Mouse (Mus musculus): ENCODE data around the gene Lexm. TPM values are rescaled to one million over a fixed set of nuclear protein-coding genes. Genes with fewer than 3 reads are reported as not detected.

Gene Lexm
- total and polyA plus RNA-seq, 2 experiments from 2014 or later: not detected

DNA sequence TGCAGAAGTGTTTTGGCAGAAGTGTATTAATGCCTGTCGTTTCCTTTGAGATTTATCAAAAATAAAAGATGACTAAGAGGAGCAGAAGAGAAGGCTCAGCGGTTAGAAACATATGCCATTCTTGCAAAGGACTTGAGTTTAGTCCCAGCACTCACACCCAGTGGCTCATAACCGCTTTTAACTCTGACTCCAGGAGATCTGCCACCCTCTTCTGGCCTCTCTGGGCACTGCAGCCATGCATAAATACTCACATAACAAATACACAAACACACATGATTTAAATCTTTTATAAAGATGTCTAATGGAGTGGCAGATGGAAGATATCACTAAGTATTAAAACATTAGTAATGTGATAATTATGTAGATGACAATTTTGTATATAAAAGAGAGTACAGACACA is 20.8 kb downstream of the Lexm start:
- Histone ChIP-seq H3K27ac (ENCODE audit: low read depth) (no peak overlapping the region), H3K4me2 (ENCODE audit: low read depth, low read length) (no peak overlapping the region), H3K27me3 (ENCODE audit: control insufficient read depth, insufficient read depth, low read length) (no peaks in the 10 kb centered on the region), H3K4me1 (ENCODE audit: control insufficient read depth, insufficient read depth) (no peaks in the 10 kb centered on the region), H3K9ac (replicated peaks; ENCODE audit: low read depth, low read length) (no peak overlapping the region), H3K4me3 (ENCODE audit: low read depth, low read length) (no peak overlapping the region), H3K9me3 (replicated peaks; ENCODE audit: control insufficient read depth, low read length) (no peaks in the 10 kb centered on the region), H3K36me3 (replicated peaks; ENCODE audit: control insufficient read depth, insufficient read depth, low read length) (no peaks in the 10 kb centered on the region)
- WGBS: 72% methylated on average over 3 of the region's 3 CpGs
- ATAC-seq (ENCODE audit: insufficient read depth, low read depth) (no peak), DNase-seq (ENCODE audit: low spot score) (no peak)
- no peak for TF ChIP-seq CTCF (IDR thresholded peaks at IDR 0.05; ENCODE audit: low read depth)

DNA sequence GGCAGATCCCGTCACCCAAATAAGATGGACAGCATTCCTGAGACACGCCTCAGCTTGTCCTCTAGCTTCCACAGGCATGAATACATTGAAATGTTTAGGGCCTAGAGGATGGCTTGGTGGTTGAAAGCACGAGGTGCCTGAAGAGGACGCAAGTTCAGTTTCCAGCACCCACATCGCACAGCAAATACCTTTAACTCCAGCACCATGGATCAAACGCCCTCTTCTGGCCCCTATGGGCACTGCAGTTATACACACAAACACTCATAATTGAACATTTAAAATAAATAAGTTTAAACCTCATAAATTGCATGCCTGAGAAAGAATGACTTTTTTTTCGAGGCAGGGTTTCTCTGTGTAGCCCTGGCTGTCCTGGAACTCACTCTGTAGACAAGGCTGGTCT is 23.4 kb downstream of the Lexm start:
- Histone ChIP-seq H3K9ac (replicated peaks; ENCODE audit: low read depth, low read length) (no peak overlapping the region), H3K9me3 (replicated peaks; ENCODE audit: control insufficient read depth, low read length) (no peaks in the 10 kb centered on the region), H3K36me3 (replicated peaks; ENCODE audit: control insufficient read depth, insufficient read depth, low read length) (0 out of 2 replicates have a peak, but pooled peaks cover 4% of the 10 kb centered on the region), H3K4me3 (ENCODE audit: low read depth, low read length) (no peak overlapping the region), H3K4me1 (ENCODE audit: control insufficient read depth, insufficient read depth) (no peaks in the 10 kb centered on the region), H3K27me3 (ENCODE audit: control insufficient read depth, insufficient read depth, low read length) (no peaks in the 10 kb centered on the region), H3K27ac (ENCODE audit: low read depth) (no peak overlapping the region), H3K4me2 (ENCODE audit: low read depth, low read length) (no peak overlapping the region)
- TF ChIP-seq EP300 (IDR thresholded peaks at IDR 0.05; ENCODE audit: low read depth) (no peak), CTCF (IDR thresholded peaks at IDR 0.05; ENCODE audit: low read depth) (no peak)
- WGBS: 54% methylated on average over 7 of the region's 7 CpGs
- no peak for ATAC-seq (ENCODE audit: insufficient read depth, low read depth)
- DNase-seq (ENCODE audit: low spot score): no peak

DNA sequence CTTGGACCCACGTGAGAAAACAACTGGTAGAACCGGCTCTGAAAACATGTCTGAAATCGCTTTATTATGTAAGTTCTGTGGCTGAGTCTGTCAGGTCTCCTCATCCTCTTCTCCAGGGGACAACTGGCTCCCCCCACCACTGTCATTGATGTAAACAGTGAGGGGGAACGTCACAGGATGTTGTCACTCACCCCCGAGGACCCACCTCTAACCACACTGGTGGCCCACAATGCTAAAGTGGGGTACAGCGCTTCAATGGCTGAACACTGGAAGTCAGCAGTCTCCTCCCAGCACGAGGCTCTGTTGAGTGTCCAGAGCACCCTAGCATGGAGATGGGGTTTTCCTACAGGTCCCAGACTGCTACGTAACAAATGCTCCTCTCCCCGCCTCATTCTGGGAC is 26.2 kb downstream of the Lexm start:
- WGBS: 85% methylated on average over 9 of the region's 9 CpGs
- H3K4me1 ChIP-seq (ENCODE audit: control insufficient read depth, insufficient read depth): no peaks in the 10 kb centered on the region
- peaks cover 25% of the 10 kb centered on the region for H3K36me3 ChIP-seq (replicated peaks; ENCODE audit: control insufficient read depth, insufficient read depth, low read length)
- TF ChIP-seq EP300 (IDR thresholded peaks at IDR 0.05; ENCODE audit: low read depth) (no peak), CTCF (IDR thresholded peaks at IDR 0.05; ENCODE audit: low read depth) (no peak)
- H3K9ac ChIP-seq (replicated peaks; ENCODE audit: low read depth, low read length): no peak overlapping the region
- ATAC-seq (ENCODE audit: insufficient read depth, low read depth) (no peak), DNase-seq (ENCODE audit: low spot score) (no peak)
- H3K4me3 ChIP-seq (ENCODE audit: low read depth, low read length): no peak overlapping the region
- no peaks in the 10 kb centered on the region for H3K27me3 ChIP-seq (ENCODE audit: control insufficient read depth, insufficient read depth, low read length)
- no peak overlapping the region for H3K4me2 ChIP-seq (ENCODE audit: low read depth, low read length)
- H3K9me3 ChIP-seq (replicated peaks; ENCODE audit: control insufficient read depth, low read length): no peaks in the 10 kb centered on the region
- H3K27ac ChIP-seq (ENCODE audit: low read depth): no peak overlapping the region

DNA sequence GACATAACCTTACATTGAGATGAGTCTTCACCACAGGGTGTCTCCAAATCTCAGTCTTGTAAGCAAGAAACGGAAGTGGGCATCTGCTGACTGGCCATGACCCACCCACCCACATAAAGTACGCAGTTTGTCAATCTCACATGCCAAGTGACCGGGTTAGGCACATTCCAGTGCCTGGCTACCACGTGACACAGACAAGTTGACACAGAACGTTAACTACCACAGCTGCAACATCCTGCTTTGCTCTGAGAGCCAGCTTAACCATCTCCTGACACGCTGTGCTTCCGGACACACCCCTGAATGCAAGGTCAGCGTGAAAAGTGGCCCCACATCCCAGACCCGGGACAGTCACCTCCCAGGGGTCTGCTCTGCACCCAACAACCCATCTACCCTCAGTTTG is 26.9 kb downstream of the Lexm start:
- DNase-seq (ENCODE audit: low spot score) (no peak), ATAC-seq (ENCODE audit: insufficient read depth, low read depth) (no peak)
- no peaks in the 10 kb centered on the region for H3K9me3 ChIP-seq (replicated peaks; ENCODE audit: control insufficient read depth, low read length)
- no peak overlapping the region for H3K4me2 ChIP-seq (ENCODE audit: low read depth, low read length)
- TF ChIP-seq EP300 (IDR thresholded peaks at IDR 0.05; ENCODE audit: low read depth) (no peak), CTCF (IDR thresholded peaks at IDR 0.05; ENCODE audit: low read depth) (no peak)
- no peaks in the 10 kb centered on the region for H3K4me1 ChIP-seq (ENCODE audit: control insufficient read depth, insufficient read depth)
- H3K27me3 ChIP-seq (ENCODE audit: control insufficient read depth, insufficient read depth, low read length): no peaks in the 10 kb centered on the region
- WGBS: 64% methylated on average over 9 of the region's 9 CpGs
- peaks cover 26% of the 10 kb centered on the region for H3K36me3 ChIP-seq (replicated peaks; ENCODE audit: control insufficient read depth, insufficient read depth, low read length)
- no peak overlapping the region for H3K27ac ChIP-seq (ENCODE audit: low read depth)
- H3K9ac ChIP-seq (replicated peaks; ENCODE audit: low read depth, low read length): no peak overlapping the region
- no peak overlapping the region for H3K4me3 ChIP-seq (ENCODE audit: low read depth, low read length)

DNA sequence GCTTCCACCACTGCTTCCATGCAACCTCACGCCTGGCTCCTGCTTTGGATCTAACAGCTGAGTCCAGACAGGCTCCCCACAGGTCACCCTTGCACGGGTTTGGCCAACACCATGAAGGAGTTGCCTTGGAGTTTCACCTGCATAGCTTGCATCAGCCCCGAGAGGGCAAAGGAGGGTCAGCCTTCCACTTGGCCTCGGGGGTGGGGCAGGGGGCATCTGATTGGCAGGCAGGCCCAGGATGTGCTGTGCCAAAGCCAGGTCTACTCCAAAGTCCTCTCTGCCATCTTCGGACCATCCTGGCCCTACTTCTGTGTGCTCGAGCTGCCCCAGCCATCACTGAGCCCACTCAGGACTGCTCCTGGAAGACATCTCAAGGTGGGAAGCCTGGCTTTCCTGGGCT is 30.0 kb downstream of the Lexm start:
- Histone ChIP-seq H3K36me3 (replicated peaks; ENCODE audit: control insufficient read depth, insufficient read depth, low read length) (peaks cover 26% of the 10 kb centered on the region), H3K9me3 (replicated peaks; ENCODE audit: control insufficient read depth, low read length) (no peaks in the 10 kb centered on the region), H3K4me3 (ENCODE audit: low read depth, low read length) (no peak overlapping the region), H3K4me1 (ENCODE audit: control insufficient read depth, insufficient read depth) (peaks cover under 1% of the 10 kb centered on the region), H3K27me3 (ENCODE audit: control insufficient read depth, insufficient read depth, low read length) (no peaks in the 10 kb centered on the region), H3K27ac (ENCODE audit: low read depth) (no peak overlapping the region), H3K4me2 (ENCODE audit: low read depth, low read length) (no peak overlapping the region), H3K9ac (replicated peaks; ENCODE audit: low read depth, low read length) (no peak overlapping the region)
- ATAC-seq (ENCODE audit: insufficient read depth, low read depth) (no peak), DNase-seq (ENCODE audit: low spot score) (no peak)
- no peak for TF ChIP-seq EP300 (IDR thresholded peaks at IDR 0.05; ENCODE audit: low read depth)
- TF ChIP-seq CTCF (IDR thresholded peaks at IDR 0.05; ENCODE audit: low read depth): no peak
- 92% methylated on average over 6 of the region's 6 CpGs for WGBS

DNA sequence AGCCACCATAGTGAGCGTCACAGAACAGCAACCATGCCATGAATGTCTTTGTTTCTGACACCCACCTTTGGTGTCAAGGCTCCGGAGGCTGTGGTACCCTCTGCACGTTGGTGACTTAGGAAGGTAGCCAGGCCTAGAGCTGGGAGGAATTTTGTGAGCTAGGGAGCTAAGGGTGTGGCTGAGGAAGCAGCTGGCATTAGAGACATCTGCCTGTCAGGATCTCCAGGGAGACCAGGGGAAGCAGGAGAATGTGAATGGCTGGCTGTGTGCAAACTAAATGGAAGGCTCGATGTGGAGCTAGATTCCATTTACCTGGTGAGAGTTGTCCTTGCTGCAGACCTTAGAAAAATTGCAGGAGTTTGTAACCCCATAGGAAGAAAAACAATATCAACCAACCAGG is 32.4 kb downstream of the Lexm start:
- TF ChIP-seq EP300 (IDR thresholded peaks at IDR 0.05; ENCODE audit: low read depth) (no peak), CTCF (IDR thresholded peaks at IDR 0.05; ENCODE audit: low read depth) (no peak)
- WGBS: 83% methylated on average over 4 of the region's 4 CpGs
- Histone ChIP-seq H3K27me3 (ENCODE audit: control insufficient read depth, insufficient read depth, low read length) (no peaks in the 10 kb centered on the region), H3K4me2 (ENCODE audit: low read depth, low read length) (no peak overlapping the region), H3K9me3 (replicated peaks; ENCODE audit: control insufficient read depth, low read length) (no peaks in the 10 kb centered on the region), H3K4me1 (ENCODE audit: control insufficient read depth, insufficient read depth) (peaks cover 22% of the 10 kb centered on the region), H3K36me3 (replicated peaks; ENCODE audit: control insufficient read depth, insufficient read depth, low read length) (peaks cover 26% of the 10 kb centered on the region), H3K9ac (replicated peaks; ENCODE audit: low read depth, low read length) (no peak overlapping the region), H3K27ac (ENCODE audit: low read depth) (no peak overlapping the region), H3K4me3 (ENCODE audit: low read depth, low read length) (no peak overlapping the region)
- ATAC-seq (ENCODE audit: insufficient read depth, low read depth) (no peak), DNase-seq (ENCODE audit: low spot score) (no peak)

All from heart, postnatal 0 days (tissue).